Mouse (Mus musculus) liver, embryonic 15.5 days (tissue): ENCODE measurements around the gene Rpl22l1. TPM values are rescaled to one million over a fixed set of nuclear protein-coding genes. Genes with fewer than 3 reads are reported as not detected.
"Not testable (repeated sequence)": the region's sequence is repeated elsewhere in the genome, so short reads cannot be mapped to it uniquely, and the experiment has no call there.

ENCODE experiments used
- ATAC-seq: fragments of 200-750 bp; cut with Nextera tagmentation; 2 replicates; pipeline ENCODE4 v1.8.0; 2017; ENCODE audit warnings: moderate number of reproducible peaks, mild to moderate bottlenecking, moderate library complexity; ENCODE audit not compliant: insufficient read depth
- H3K27ac ChIP-seq: fragments of 300-500 bp; sonication (generic); replicated peaks from 2 replicates; pipeline ENCODE4 v1.5.1; 2015; ENCODE audit warnings: mild to moderate bottlenecking, inconsistent platforms
- H3K27me3 ChIP-seq: fragments of 300-500 bp; sonication (generic); 2 replicates; pipeline ENCODE4 v1.6.1; 2015; ENCODE audit warnings: mild to moderate bottlenecking, inconsistent platforms
- H3K36me3 ChIP-seq: fragments of 300-500 bp; sonication (generic); replicated peaks from 2 replicates; pipeline ENCODE4 v1.6.1; 2015; ENCODE audit warnings: moderate library complexity, mild to moderate bottlenecking, inconsistent platforms
- H3K4me1 ChIP-seq: fragments of 300-500 bp; sonication (generic); replicated peaks from 2 replicates; pipeline ENCODE4 v1.6.1; 2015; ENCODE audit warnings: inconsistent platforms
- H3K4me2 ChIP-seq: fragments of 300-500 bp; sonication (generic); 2 replicates; pipeline ENCODE4 v1.6.1; 2015; ENCODE audit warnings: moderate library complexity, mild to moderate bottlenecking, inconsistent platforms
- H3K4me3 ChIP-seq: fragments of 300-500 bp; sonication (generic); replicated peaks from 2 replicates; pipeline ENCODE4 v1.5.1; 2015; ENCODE audit warnings: mild to moderate bottlenecking, inconsistent platforms
- H3K9ac ChIP-seq: fragments of 300-500 bp; sonication (generic); 2 replicates; pipeline ENCODE4 v1.6.1; 2015; ENCODE audit warnings: moderate library complexity, mild to moderate bottlenecking, inconsistent platforms
- H3K9me3 ChIP-seq: fragments of 300-500 bp; sonication (generic); replicated peaks from 2 replicates; pipeline ENCODE4 v1.6.1; 2016; ENCODE audit warnings: inconsistent platforms
- WGBS: fragments of 180-500 bp; shearing (Covaris S2); methylation state at CpG from one replicate; pipeline ENCODE4 v1.1.7; 2015; ENCODE audit warnings: mixed read lengths; ENCODE audit not compliant: insufficient replicate concordance; 5-methylcytosine and 5-hydroxymethylcytosine counted together
- polyA plus RNA-seq: library from polyadenylated mRNA; unstranded; fragments of >200 nt; fragmentation: Nextera tagmentation; extraction: Ambion mirVana; gene quantifications from 2 replicates; pipeline ENCODE4 v1.2.1, GENCODE M21; 2015

Gene Rpl22l1
- polyA plus RNA-seq, result 143 and 189 TPM in 2 replicates

GRCm38 (mm10) chr3:28805301-28806097, at the start of gene Rpl22l1:
Gene Rpl22l1, plus strand, starts transcription at chr3:28805436.
- Histone ChIP-seq H3K27me3 (no peaks in the 10 kb centered on the region), H3K9ac (peak within 1 kb of the TSS; percentile 79), H3K4me2 (peak within 1 kb of the TSS; percentile 71), H3K4me1 (peaks cover 20% of the 10 kb centered on the region), H3K27ac (peak within 1 kb of the TSS; percentile 83), H3K36me3 (peaks cover 30% of the 10 kb centered on the region), H3K9me3 (no peaks in the 10 kb centered on the region), H3K4me3 (peak within 1 kb of the TSS; percentile 76)
- peak; percentile 99 for ATAC-seq
- WGBS, result under 1% methylated on average over 72 of the region's 72 CpGs

GRCm38 (mm10) chr3:28755477-28755876, 49.8 kb upstream of the Rpl22l1 start:
- WGBS, result 55% methylated on average over 7 of the region's 7 CpGs
- H3K4me3 ChIP-seq, result no peak overlapping the region
- no peak overlapping the region for H3K9ac ChIP-seq
- H3K9me3 ChIP-seq, result no peaks in the 10 kb centered on the region
- no peak overlapping the region for H3K4me2 ChIP-seq
- H3K27me3 ChIP-seq, result peaks cover 3% of the 10 kb centered on the region; the same call in 1 of the 2 replicates
- no peak overlapping the region for H3K27ac ChIP-seq
- H3K36me3 ChIP-seq, result no peaks in the 10 kb centered on the region
- no peaks in the 10 kb centered on the region for H3K4me1 ChIP-seq
- no peak for ATAC-seq

- no peak overlapping the region for H3K4me2 ChIP-seq
- no peak overlapping the region for H3K9ac ChIP-seq
- no peaks in the 10 kb centered on the region for H3K9me3 ChIP-seq
- H3K4me3 ChIP-seq, result no peak overlapping the region
- H3K27me3 ChIP-seq, result no peaks in the 10 kb centered on the region
- no peak overlapping the region for H3K27ac ChIP-seq
- ATAC-seq, result no peak
- no peaks in the 10 kb centered on the region for H3K36me3 ChIP-seq
- 76% methylated on average over 8 of the region's 8 CpGs for WGBS
- no peaks in the 10 kb centered on the region for H3K4me1 ChIP-seq
Observed at GRCm38 (mm10) chr3:28761225-28761789, 43.9 kb upstream of the Rpl22l1 start.

GRCm38 (mm10) chr3:28766935-28767334, 38.3 kb upstream of the Rpl22l1 start:
- ATAC-seq, result no peak
- Histone ChIP-seq H3K27ac (no peak overlapping the region), H3K9ac (no peak overlapping the region), H3K36me3 (no peaks in the 10 kb centered on the region), H3K9me3 (no peaks in the 10 kb centered on the region), H3K27me3 (no peaks in the 10 kb centered on the region), H3K4me2 (no peak overlapping the region), H3K4me3 (no peak overlapping the region), H3K4me1 (no peaks in the 10 kb centered on the region)
- WGBS, result 66% methylated on average over 4 of the region's 4 CpGs

DNA sequence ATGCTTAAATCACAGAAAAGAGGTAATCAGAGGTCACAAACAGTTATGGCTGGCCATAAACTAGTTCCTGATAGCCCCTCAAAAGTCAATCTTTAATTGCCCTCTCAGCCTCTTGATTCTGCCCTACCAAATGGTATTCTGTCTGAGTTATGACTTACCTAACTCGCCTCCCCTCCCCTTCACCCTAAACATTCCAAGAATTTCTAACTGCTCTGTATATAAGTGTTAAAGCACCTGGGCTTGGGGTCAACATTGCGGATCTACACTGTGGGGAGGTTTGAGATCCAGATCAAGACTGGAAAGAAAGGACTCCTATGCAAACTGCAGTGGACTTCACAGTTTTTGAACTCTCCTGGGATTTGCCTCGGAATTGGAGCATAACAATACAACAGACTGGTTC, 37.0 kb upstream of the Rpl22l1 start:
- Histone ChIP-seq H3K4me3 (no peak overlapping the region), H3K9ac (no peak overlapping the region), H3K36me3 (no peaks in the 10 kb centered on the region), H3K4me2 (no peak overlapping the region), H3K27ac (no peak overlapping the region), H3K4me1 (no peaks in the 10 kb centered on the region), H3K9me3 (no peaks in the 10 kb centered on the region), H3K27me3 (no peaks in the 10 kb centered on the region)
- no peak for ATAC-seq
- 61% methylated on average over 3 of the region's 3 CpGs for WGBS

DNA sequence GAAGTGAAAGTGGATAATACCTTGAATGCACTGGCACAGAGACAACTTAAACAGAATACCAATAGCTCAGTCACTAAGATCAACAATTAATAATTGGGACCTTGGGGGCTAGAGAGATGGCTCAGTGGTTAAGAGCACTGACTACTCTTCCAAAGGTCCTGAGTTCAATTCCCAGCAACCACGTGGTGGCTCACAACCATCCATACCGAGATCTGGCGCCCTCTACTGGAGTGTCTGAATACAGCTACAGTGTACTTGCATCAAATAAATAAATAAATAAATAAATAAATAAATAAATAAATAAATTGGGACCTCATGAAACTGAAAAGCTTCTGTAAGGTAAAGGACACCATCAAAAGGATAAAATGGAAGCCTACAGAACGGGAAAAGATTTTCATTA, 32.3 kb upstream of the Rpl22l1 start:
- not testable (repeated sequence) for ATAC-seq

DNA sequence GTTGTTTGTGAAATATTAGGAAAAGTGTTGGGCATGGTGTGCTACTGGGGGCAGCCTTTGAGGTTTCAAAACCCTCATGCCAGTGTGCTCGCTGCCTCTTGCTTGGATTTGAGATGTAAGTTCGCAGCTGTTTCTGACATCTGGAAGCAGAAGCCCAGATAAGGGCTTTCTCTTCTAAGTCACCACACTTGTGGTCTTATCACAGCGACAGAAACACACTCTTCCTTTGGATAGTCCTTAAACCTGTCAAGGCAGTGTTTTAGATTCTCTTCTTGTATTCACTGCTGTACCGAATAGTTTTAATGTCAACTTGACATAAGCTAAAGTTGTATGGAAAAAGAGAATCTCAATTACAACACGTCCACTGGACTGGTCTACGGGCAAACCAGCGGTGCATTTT, 29.9 kb upstream of the Rpl22l1 start:
- Histone ChIP-seq H3K36me3 (no peaks in the 10 kb centered on the region), H3K27me3 (no peaks in the 10 kb centered on the region), H3K4me1 (peaks cover 44% of the 10 kb centered on the region), H3K27ac (peak overlapping the region; percentile 98), H3K4me2 (peak overlapping the region; percentile 70), H3K9me3 (no peaks in the 10 kb centered on the region), H3K4me3 (peak overlapping the region; percentile 36), H3K9ac (peak overlapping the region; percentile 44)
- ATAC-seq, result peak; percentile 78
- WGBS, result 15% methylated on average over 7 of the region's 7 CpGs

More for the DNA sequence above, 32.3 kb upstream of the Rpl22l1 start:
- not testable (repeated sequence) for H3K9me3 ChIP-seq, H3K9ac ChIP-seq, H3K4me2 ChIP-seq, H3K4me3 ChIP-seq, H3K27me3 ChIP-seq, H3K27ac ChIP-seq, H3K36me3 ChIP-seq
- 53% methylated on average over 4 of the region's 4 CpGs for WGBS
- H3K4me1 ChIP-seq, result peaks cover 35% of the 10 kb centered on the region

GRCm38 (mm10) chr3:28775958-28776357, 29.3 kb upstream of the Rpl22l1 start:
- peaks cover 50% of the 10 kb centered on the region for H3K4me1 ChIP-seq
- H3K4me2 ChIP-seq, result peak overlapping the region; percentile 70
- peak overlapping the region; percentile 36 for H3K4me3 ChIP-seq
- peak overlapping the region; percentile 98 for H3K27ac ChIP-seq
- H3K9ac ChIP-seq, result peak overlapping the region; percentile 44
- no peaks in the 10 kb centered on the region for H3K9me3 ChIP-seq
- 30% methylated on average over 1 of the region's 1 CpGs for WGBS
- no peaks in the 10 kb centered on the region for H3K36me3 ChIP-seq
- ATAC-seq, result peak; percentile 94
- H3K27me3 ChIP-seq, result no peaks in the 10 kb centered on the region

DNA sequence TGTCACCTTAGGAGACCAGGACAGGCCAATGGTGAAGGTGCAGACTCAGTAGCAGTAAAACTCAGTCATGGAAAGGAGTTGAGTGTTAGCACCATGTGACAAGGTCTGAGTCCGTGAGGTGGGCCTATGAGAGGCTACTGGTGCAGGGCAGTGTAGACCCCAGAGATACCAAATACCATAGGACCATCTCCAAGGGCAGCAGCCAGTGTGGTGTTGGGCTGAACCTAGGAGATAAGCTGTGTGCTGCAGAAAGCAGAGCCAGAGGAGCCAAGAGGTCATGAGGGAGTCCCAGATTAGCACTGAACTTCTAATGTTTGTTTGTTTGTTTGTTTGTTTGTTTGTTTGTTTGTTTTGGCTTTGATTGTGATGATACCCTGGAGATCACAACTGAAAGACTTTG, 28.7 kb upstream of the Rpl22l1 start:
- peaks cover 4% of the 10 kb centered on the region for H3K27me3 ChIP-seq
- H3K9me3 ChIP-seq, result no peaks in the 10 kb centered on the region
- peaks cover 54% of the 10 kb centered on the region for H3K4me1 ChIP-seq
- H3K36me3 ChIP-seq, result no peaks in the 10 kb centered on the region
- H3K4me2 ChIP-seq, result peak overlapping the region; percentile 70
- peak overlapping the region; percentile 41 for H3K9ac ChIP-seq
- ATAC-seq, result peak; percentile 74
- H3K4me3 ChIP-seq, result peak overlapping the region; percentile 22; the same call in 1 of the 2 replicates
- H3K27ac ChIP-seq, result peak overlapping the region; percentile 98
- WGBS, result 25% methylated on average over 1 of the region's 1 CpGs

GRCm38 (mm10) chr3:28780511-28780910, 24.7 kb upstream of the Rpl22l1 start:
- Histone ChIP-seq H3K36me3 (no peaks in the 10 kb centered on the region), H3K4me3 (peak overlapping the region; percentile 86), H3K4me1 (peaks cover 51% of the 10 kb centered on the region), H3K9ac (no peak overlapping the region; the same call in 1 of the 2 replicates), H3K4me2 (peak overlapping the region; percentile 97), H3K27me3 (peaks cover 9% of the 10 kb centered on the region), H3K27ac (peak overlapping the region; percentile 61), H3K9me3 (no peaks in the 10 kb centered on the region)
- ATAC-seq, result no peak
- 62% methylated on average over 9 of the region's 9 CpGs for WGBS

GRCm38 (mm10) chr3:28780994-28781393, 24.2 kb upstream of the Rpl22l1 start, which contains the start of gene Eif5a2:
Gene Eif5a2, plus strand, starts transcription at chr3:28781276.
- H3K27ac ChIP-seq, result peak within 1 kb of the TSS; percentile 61
- peaks cover 9% of the 10 kb centered on the region for H3K27me3 ChIP-seq
- H3K4me1 ChIP-seq, result peaks cover 52% of the 10 kb centered on the region
- no peaks in the 10 kb centered on the region for H3K9me3 ChIP-seq
- H3K36me3 ChIP-seq, result no peaks in the 10 kb centered on the region
- peak within 1 kb of the TSS; percentile 97 for H3K4me2 ChIP-seq
- peak within 1 kb of the TSS; percentile 86 for H3K4me3 ChIP-seq
- ATAC-seq, result peak; percentile 93
- peak within 1 kb of the TSS; percentile 81 for H3K9ac ChIP-seq
- 3% methylated on average over 46 of the region's 46 CpGs for WGBS
